Mouse (Mus musculus) neural tube, embryonic 13.5 days (tissue): ENCODE measurements at regions not wholly inside any gene's neighbourhood (a gene's known extent, or its start where the extent isn't known, plus 50 kb on each side); places are given as distances from the start of the nearest gene placed in this dataset.

Experiments used
- ATAC-seq: fragments of 200-750 bp; cut with Nextera tagmentation; 2 replicates; pipeline ENCODE4 v1.8.0; 2017; ENCODE audit warnings: low read depth, mild to moderate bottlenecking, moderate TSS enrichment, moderate library complexity
- H3K27ac ChIP-seq: fragments of 300-500 bp; sonication (generic); replicated peaks from 2 replicates; pipeline ENCODE4 v1.5.1; 2015; ENCODE audit warnings: moderate library complexity, mild to moderate bottlenecking, inconsistent platforms
- H3K27me3 ChIP-seq: fragments of 300-500 bp; sonication (generic); 2 replicates; pipeline ENCODE4 v1.6.1; 2015; ENCODE audit warnings: mild to moderate bottlenecking, inconsistent platforms
- H3K36me3 ChIP-seq: fragments of 300-500 bp; sonication (generic); 2 replicates; pipeline ENCODE4 v1.6.1; 2015; ENCODE audit warnings: mild to moderate bottlenecking, inconsistent platforms
- H3K4me1 ChIP-seq: fragments of 300-500 bp; sonication (generic); replicated peaks from 2 replicates; pipeline ENCODE4 v1.6.1; 2015; ENCODE audit warnings: inconsistent platforms
- H3K4me2 ChIP-seq: fragments of 300-500 bp; sonication (generic); 2 replicates; pipeline ENCODE4 v1.6.1; 2015; ENCODE audit warnings: inconsistent platforms, mild to moderate bottlenecking, moderate library complexity
- H3K4me3 ChIP-seq: fragments of 300-500 bp; sonication (generic); 2 replicates; pipeline ENCODE4 v1.5.1; 2015; ENCODE audit warnings: mild to moderate bottlenecking, inconsistent platforms
- H3K9ac ChIP-seq: fragments of 300-500 bp; sonication (generic); 2 replicates; pipeline ENCODE4 v1.6.1; 2015; ENCODE audit warnings: moderate library complexity, mild to moderate bottlenecking, inconsistent platforms
- H3K9me3 ChIP-seq: fragments of 300-500 bp; sonication (generic); 2 replicates; pipeline ENCODE4 v1.6.1; 2016; ENCODE audit warnings: inconsistent platforms
- WGBS: fragments of 180-500 bp; shearing (Covaris S2); methylation state at CpG from one replicate; pipeline ENCODE4 v1.1.7; 2015; 5-methylcytosine and 5-hydroxymethylcytosine counted together

DNA sequence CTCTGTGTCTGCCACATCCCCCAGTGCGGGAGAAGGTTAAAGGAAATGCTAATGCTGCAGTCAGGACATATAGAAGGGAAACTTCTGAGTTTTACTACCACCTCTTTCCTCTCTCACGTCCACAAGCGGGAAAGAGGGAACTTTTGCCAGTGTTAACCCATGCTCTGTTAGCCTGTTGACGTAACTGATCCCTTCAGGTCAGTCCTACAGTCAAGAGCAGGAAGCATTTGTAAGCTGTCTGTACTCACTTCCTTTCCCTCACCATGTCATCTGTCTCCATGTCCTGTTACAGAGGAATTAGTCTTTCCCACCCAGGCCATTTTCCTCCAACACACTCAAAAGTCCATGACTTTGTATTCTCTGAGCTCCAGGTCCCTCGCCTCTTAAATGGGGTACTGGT, 62.5 kb upstream of the 1700025G04Rik start:
- no peak overlapping the region for H3K4me2 ChIP-seq
- 86% methylated on average over 5 of the region's 5 CpGs for WGBS
- ATAC-seq, result no peak
- no peak overlapping the region for H3K27ac ChIP-seq
- H3K36me3 ChIP-seq, result no peaks in the 10 kb centered on the region
- no peak overlapping the region for H3K4me3 ChIP-seq
- H3K9me3 ChIP-seq, result no peaks in the 10 kb centered on the region
- no peak overlapping the region for H3K9ac ChIP-seq
- no peaks in the 10 kb centered on the region for H3K27me3 ChIP-seq
- no peaks in the 10 kb centered on the region for H3K4me1 ChIP-seq

DNA sequence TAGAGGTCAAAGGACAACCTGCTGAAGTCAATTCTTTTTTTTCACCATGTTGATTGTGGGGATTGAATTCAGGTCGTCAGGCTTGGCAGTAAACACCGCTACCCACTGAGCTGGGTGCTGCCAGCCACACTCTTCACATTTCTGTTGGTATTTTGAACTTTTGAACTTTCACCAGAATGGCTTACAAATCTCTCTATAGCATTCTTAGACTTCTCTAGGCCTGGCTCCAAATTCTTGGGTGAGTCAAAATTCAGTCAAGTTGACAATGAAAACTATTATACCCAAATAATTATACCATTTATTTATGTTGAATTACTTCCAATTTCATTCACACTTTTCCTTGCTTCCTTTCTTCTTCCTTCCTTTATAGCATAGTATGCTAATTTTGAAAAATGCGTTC, 58.8 kb upstream of the 1700025G04Rik start:
- Histone ChIP-seq H3K4me2 (no peak overlapping the region), H3K27me3 (no peaks in the 10 kb centered on the region), H3K36me3 (no peaks in the 10 kb centered on the region), H3K9ac (no peak overlapping the region), H3K9me3 (no peaks in the 10 kb centered on the region; the same call in 1 of the 2 replicates), H3K27ac (no peak overlapping the region), H3K4me3 (no peak overlapping the region), H3K4me1 (no peaks in the 10 kb centered on the region)
- 57% methylated on average over 3 of the region's 3 CpGs for WGBS
- ATAC-seq, result no peak

DNA sequence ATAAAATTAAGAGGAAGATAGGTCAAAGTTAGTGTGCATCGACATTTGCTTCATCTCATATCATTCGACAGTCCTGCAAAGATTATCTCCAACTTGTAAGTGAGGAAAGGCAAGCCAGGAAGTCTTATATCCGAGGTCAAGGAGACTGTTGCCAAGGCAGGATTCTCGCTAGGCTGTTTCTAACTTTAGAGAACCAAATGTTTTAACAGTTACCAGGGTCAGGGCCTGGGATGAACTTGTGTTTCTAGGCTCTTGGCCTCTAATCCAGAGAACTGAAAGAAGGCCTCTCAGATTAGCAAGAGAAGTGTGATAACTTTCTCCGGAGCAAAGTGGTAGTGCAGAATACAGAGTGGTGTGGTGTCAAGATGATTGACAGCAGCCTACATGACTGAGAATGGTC, 50.2 kb upstream of the 1700025G04Rik start:
- H3K27ac ChIP-seq, result no peak overlapping the region
- no peak for ATAC-seq

More for the DNA sequence above, 50.2 kb upstream of the 1700025G04Rik start:
- no peaks in the 10 kb centered on the region for H3K4me1 ChIP-seq
- no peak overlapping the region for H3K4me2 ChIP-seq
- H3K9me3 ChIP-seq, result peaks cover 6% of the 10 kb centered on the region
- H3K9ac ChIP-seq, result no peak overlapping the region
- H3K4me3 ChIP-seq, result no peak overlapping the region
- 80% methylated on average over 5 of the region's 5 CpGs for WGBS
- no peaks in the 10 kb centered on the region for H3K27me3 ChIP-seq
- H3K36me3 ChIP-seq, result no peaks in the 10 kb centered on the region
